Mouse (Mus musculus) heart, adult 2 months (tissue): ENCODE measurements around the gene Igf2r. TPM values are rescaled to one million over a fixed set of nuclear protein-coding genes. Genes with fewer than 3 reads are reported as not detected.
A peak's percentile ranks its signal among the peaks of the same experiment; 100 is the strongest.

Experiments
- DNase-seq, 2 experiments: peaks; one replicate each; pipeline ENCODE4 v3.0.0; 2021
- H3K27ac ChIP-seq: fragments of 200-600 bp; 2 replicates; pipeline ENCODE4 v1.8.1; 2022
- H3K27me3 ChIP-seq: fragments of 200-500 bp; 2 replicates; pipeline ENCODE4 v1.6.1; 2012; ENCODE audit warnings: mild to moderate bottlenecking, low read length, inconsistent platforms, mixed read lengths; ENCODE audit not compliant: control insufficient read depth, insufficient read depth
- H3K36me3 ChIP-seq: fragments of 200-500 bp; 2 replicates; pipeline ENCODE4 v1.6.1; 2012; ENCODE audit warnings: low read length, inconsistent platforms; ENCODE audit not compliant: control insufficient read depth, insufficient read depth
- H3K4me1 ChIP-seq: fragments of 200-500 bp; 2 replicates; pipeline ENCODE4 v1.6.1; 2011; ENCODE audit warnings: low read length; ENCODE audit not compliant: control insufficient read depth, insufficient read depth
- H3K4me3 ChIP-seq: fragments of 200-600 bp; 2 replicates; pipeline ENCODE4 v1.8.1; 2022
- H3K79me2 ChIP-seq: fragments of 200-500 bp; replicated peaks from 2 replicates; pipeline ENCODE4 v1.6.1; 2012; ENCODE audit warnings: mild to moderate bottlenecking, inconsistent platforms, low read length, moderate library complexity, mixed read lengths; ENCODE audit not compliant: control insufficient read depth, insufficient read depth
- H3K9ac ChIP-seq: fragments of 200-500 bp; 2 replicates; pipeline ENCODE4 v1.6.1; 2012; ENCODE audit warnings: low read depth, mild to moderate bottlenecking, control low read depth, inconsistent platforms, low read length, mixed read lengths
- CTCF ChIP-seq: fragments of 200-600 bp; IDR thresholded peaks from 2 replicates; pipeline ENCODE4 v1.8.1; 2022; ENCODE audit warnings: antibody characterized with exemption, mild to moderate bottlenecking, moderate library complexity
- EP300 ChIP-seq: fragments of 200-500 bp; IDR thresholded peaks from 2 replicates; pipeline ENCODE4 v1.6.1; 2011; ENCODE audit warnings: low read depth, low read length, control low read depth; ENCODE audit not compliant: insufficient read depth
- POLR2A ChIP-seq: fragments of 200-500 bp; IDR thresholded peaks from 2 replicates; pipeline ENCODE4 v1.6.1; 2011; ENCODE audit warnings: mild to moderate bottlenecking, low read depth, low read length, control low read depth; ENCODE audit not compliant: insufficient read depth
- WGBS: fragments of 180-500 bp; shearing (Covaris S2); methylation state at CpG from one replicate; pipeline ENCODE4 v1.1.7; 2018; 5-methylcytosine and 5-hydroxymethylcytosine counted together
- intact Hi-C: fragments of 180-260 bp; cut with DNase I; formaldehyde crosslinking; loops from one replicate; pipeline ENCODE4 v1.15.1; 2025
- polyA plus RNA-seq: library from polyadenylated mRNA; depleted of rRNA; stranded (reverse); fragments of >200 nt; gene quantifications from 2 replicates; pipeline ENCODE4 v1.2.3, GENCODE M21; 2012
- total RNA-seq, 2 experiments: library from RNA; stranded (reverse); gene quantifications; 2 replicates each; pipeline ENCODE4 v1.2.3; 2021

The Igf2r gene
- total and polyA plus RNA-seq, 3 experiments, result 34.0 to 116 (median 98.9) TPM

- H3K9ac ChIP-seq, result no peak overlapping the region
- no peak for TF ChIP-seq CTCF
- TF ChIP-seq EP300, result no peak
- TF ChIP-seq POLR2A, result no peak
- H3K36me3 ChIP-seq, result no peaks in the 10 kb centered on the region
- intact Hi-C loops, result no loop called here
- H3K4me3 ChIP-seq, result no peak overlapping the region
- DNase-seq, result no peak
- H3K27me3 ChIP-seq, result no peaks in the 10 kb centered on the region
- H3K4me1 ChIP-seq, result no peaks in the 10 kb centered on the region
- H3K79me2 ChIP-seq, result no peaks in the 10 kb centered on the region
- 59% methylated on average over 5 of the region's 5 CpGs for WGBS
- no peak overlapping the region for H3K27ac ChIP-seq
Measured at GRCm38 (mm10) chr17:12702901-12703300, 66.6 kb downstream of the Igf2r start.

GRCm38 (mm10) chr17:12700373-12700772 lies 69.1 kb downstream of the Igf2r start:
- Histone ChIP-seq H3K36me3 (no peaks in the 10 kb centered on the region), H3K4me1 (no peaks in the 10 kb centered on the region), H3K27me3 (no peaks in the 10 kb centered on the region), H3K27ac (no peak overlapping the region), H3K9ac (no peak overlapping the region), H3K4me3 (no peak overlapping the region), H3K79me2 (no peaks in the 10 kb centered on the region)
- no peak for DNase-seq
- WGBS, result 90% methylated on average over 6 of the region's 6 CpGs
- intact Hi-C loops, result no loop called here
- TF ChIP-seq POLR2A (no peak), CTCF (no peak), EP300 (no peak)

GRCm38 (mm10) chr17:12691899-12692298 lies 77.6 kb downstream of the Igf2r start:
- Histone ChIP-seq H3K9ac (no peak overlapping the region), H3K4me3 (no peak overlapping the region), H3K36me3 (no peaks in the 10 kb centered on the region), H3K79me2 (no peaks in the 10 kb centered on the region), H3K4me1 (peaks cover 6% of the 10 kb centered on the region; the same call in 1 of the 2 replicates), H3K27me3 (no peaks in the 10 kb centered on the region), H3K27ac (no peak overlapping the region)
- intact Hi-C loops, result no loop called here
- DNase-seq, result no peak
- TF ChIP-seq POLR2A (no peak), CTCF (no peak), EP300 (no peak)
- WGBS, result 61% methylated on average over 7 of the region's 7 CpGs

GRCm38 (mm10) chr17:12689537-12689936 lies 79.9 kb downstream of the Igf2r start:
- H3K9ac ChIP-seq, result no peak overlapping the region
- TF ChIP-seq EP300, result no peak
- TF ChIP-seq POLR2A, result no peak
- TF ChIP-seq CTCF, result peak; percentile 74
- 68% methylated on average over 3 of the region's 3 CpGs for WGBS

GRCm38 (mm10) chr17:12688427-12689110 lies 80.9 kb downstream of the Igf2r start:
- no peaks in the 10 kb centered on the region for H3K79me2 ChIP-seq
- no peaks in the 10 kb centered on the region for H3K27me3 ChIP-seq
- H3K4me1 ChIP-seq, result peaks cover 6% of the 10 kb centered on the region; the same call in 1 of the 2 replicates
- H3K36me3 ChIP-seq, result no peaks in the 10 kb centered on the region; the same call in 1 of the 2 replicates
- WGBS, result 49% methylated on average over 20 of the region's 20 CpGs
- peak; percentile 50 to 81 for DNase-seq
- peak overlapping the region; percentile 11; the same call in 1 of the 2 replicates for H3K9ac ChIP-seq
- H3K27ac ChIP-seq, result peak overlapping the region; percentile 83
- no peak overlapping the region for H3K4me3 ChIP-seq
- TF ChIP-seq EP300 (0 out of 2 replicates have a peak, but pooled peaks have one; percentile 39), POLR2A (no peak; the same call in 1 of the 2 replicates)
- intact Hi-C loops, result no loop called here

More at GRCm38 (mm10) chr17:12689537-12689936, 79.9 kb downstream of the Igf2r start:
- DNase-seq, result peak in 1 of 2 experiments; percentile 24
- Histone ChIP-seq H3K27me3 (no peaks in the 10 kb centered on the region), H3K36me3 (no peaks in the 10 kb centered on the region), H3K4me1 (peaks cover 6% of the 10 kb centered on the region; the same call in 1 of the 2 replicates), H3K79me2 (no peaks in the 10 kb centered on the region), H3K4me3 (no peak overlapping the region), H3K27ac (peak overlapping the region; percentile 83)
- intact Hi-C loops, result no loop called here

- Histone ChIP-seq H3K9ac (no peak overlapping the region), H3K27ac (no peak overlapping the region), H3K4me1 (peaks cover 6% of the 10 kb centered on the region; the same call in 1 of the 2 replicates), H3K36me3 (no peaks in the 10 kb centered on the region; the same call in 1 of the 2 replicates), H3K79me2 (no peaks in the 10 kb centered on the region), H3K4me3 (no peak overlapping the region), H3K27me3 (no peaks in the 10 kb centered on the region)
- DNase-seq, result no peak
- WGBS, result 73% methylated on average over 7 of the region's 7 CpGs
- intact Hi-C loops, result no loop called here
- TF ChIP-seq EP300 (no peak), CTCF (no peak), POLR2A (no peak)
Measured at GRCm38 (mm10) chr17:12684928-12685624, 84.4 kb downstream of the Igf2r start.
